Mouse (Mus musculus) midbrain, embryonic 12.5 days (tissue): ENCODE results near the gene Ube2r2. TPM values are rescaled to one million over a fixed set of nuclear protein-coding genes. Genes with fewer than 3 reads are reported as not detected.
A peak's percentile ranks its signal among the peaks of the same experiment; 100 is the strongest.

Source experiments
- ATAC-seq: fragments of 200-750 bp; cut with Nextera tagmentation; 2 replicates; pipeline ENCODE4 v1.8.0; 2017; ENCODE audit warnings: low read depth, moderate TSS enrichment, moderate library complexity; ENCODE audit not compliant: low FRiP score
- H3K27ac ChIP-seq: fragments of 300-500 bp; sonication (generic); replicated peaks from 2 replicates; pipeline ENCODE4 v1.5.1; 2016; ENCODE audit warnings: mild to moderate bottlenecking
- H3K27me3 ChIP-seq: fragments of 300-500 bp; sonication (generic); 2 replicates; pipeline ENCODE4 v1.6.1; 2016; ENCODE audit warnings: mild to moderate bottlenecking
- H3K36me3 ChIP-seq: fragments of 300-500 bp; sonication (generic); 2 replicates; pipeline ENCODE4 v1.6.1; 2016
- H3K4me1 ChIP-seq: fragments of 300-500 bp; sonication (generic); 2 replicates; pipeline ENCODE4 v1.6.1; 2016
- H3K4me2 ChIP-seq: fragments of 300-500 bp; sonication (generic); replicated peaks from 2 replicates; pipeline ENCODE4 v1.6.1; 2016; ENCODE audit warnings: mild to moderate bottlenecking, moderate library complexity
- H3K4me3 ChIP-seq: fragments of 300-500 bp; sonication (generic); 2 replicates; pipeline ENCODE4 v1.5.1; 2016; ENCODE audit warnings: mild to moderate bottlenecking
- H3K9ac ChIP-seq: fragments of 300-500 bp; sonication (generic); replicated peaks from 2 replicates; pipeline ENCODE4 v1.6.1; 2016; ENCODE audit warnings: mild to moderate bottlenecking, moderate library complexity
- H3K9me3 ChIP-seq: fragments of 300-500 bp; sonication (generic); 2 replicates; pipeline ENCODE4 v1.6.1; 2016; ENCODE audit warnings: mild to moderate bottlenecking
- WGBS: fragments of 180-500 bp; shearing (Covaris S2); methylation state at CpG from one replicate; pipeline ENCODE4 v1.1.7; 2016; 5-methylcytosine and 5-hydroxymethylcytosine counted together
- polyA plus RNA-seq: library from polyadenylated mRNA; unstranded; fragments of >200 nt; fragmentation: Nextera tagmentation; extraction: Ambion mirVana; gene quantifications from 2 replicates; pipeline ENCODE4 v1.2.1, GENCODE M21; 2016

The Ube2r2 gene
- 97.7 and 115 TPM in 2 replicates for polyA plus RNA-seq

DNA sequence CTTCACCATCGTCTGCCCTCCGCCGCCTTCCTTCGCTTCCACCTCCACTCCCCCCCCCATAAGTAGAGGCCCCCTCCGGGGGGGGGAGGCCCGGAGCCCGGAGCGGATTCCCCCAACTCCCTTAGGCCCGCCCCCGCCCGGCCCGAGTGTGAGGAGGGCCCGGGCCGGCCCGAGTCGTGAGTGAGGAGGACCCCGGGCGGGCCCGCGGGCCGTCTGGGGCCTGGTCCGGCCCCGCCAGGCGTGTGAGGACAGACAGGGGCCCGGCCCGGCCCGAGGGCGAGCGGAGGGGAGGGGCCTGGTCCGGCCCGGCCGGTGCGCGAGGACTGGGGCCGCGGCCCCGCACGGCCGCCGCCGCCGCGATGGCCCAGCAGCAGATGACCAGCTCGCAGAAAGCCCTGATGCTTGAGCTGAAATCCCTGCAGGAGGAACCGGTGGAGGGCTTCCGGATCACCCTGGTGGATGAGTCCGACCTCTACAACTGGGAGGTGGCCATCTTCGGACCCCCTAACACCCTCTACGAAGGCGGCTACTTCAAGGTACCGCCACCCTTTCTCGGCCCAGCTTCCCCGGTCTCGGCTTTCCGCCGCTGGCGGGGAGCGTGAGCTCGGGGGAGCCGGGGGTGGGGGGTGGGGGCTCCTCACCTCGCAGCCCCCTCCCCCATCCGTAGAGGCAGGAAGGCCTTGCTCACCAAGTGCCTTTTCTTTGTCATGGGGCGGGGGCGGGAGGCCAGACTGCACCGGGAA lies at the start of gene Ube2r2:
Gene Ube2r2, plus strand, starts transcription at position 33 of the 743 bp plus-strand sequence.
- no peaks in the 10 kb centered on the region for H3K9me3 ChIP-seq
- H3K4me2 ChIP-seq: peak within 1 kb of the TSS; percentile 70
- peak within 1 kb of the TSS; percentile 100 for H3K27ac ChIP-seq
- peak within 1 kb of the TSS; percentile 78 for H3K4me3 ChIP-seq
- H3K27me3 ChIP-seq: no peaks in the 10 kb centered on the region
- H3K36me3 ChIP-seq: peaks cover 14% of the 10 kb centered on the region
- peak within 1 kb of the TSS; percentile 99 for H3K9ac ChIP-seq
- WGBS: 0% methylated on average over 44 of the region's 65 CpGs
- peaks cover 6% of the 10 kb centered on the region; the same call in 1 of the 2 replicates for H3K4me1 ChIP-seq
- ATAC-seq: peak; percentile 83

DNA sequence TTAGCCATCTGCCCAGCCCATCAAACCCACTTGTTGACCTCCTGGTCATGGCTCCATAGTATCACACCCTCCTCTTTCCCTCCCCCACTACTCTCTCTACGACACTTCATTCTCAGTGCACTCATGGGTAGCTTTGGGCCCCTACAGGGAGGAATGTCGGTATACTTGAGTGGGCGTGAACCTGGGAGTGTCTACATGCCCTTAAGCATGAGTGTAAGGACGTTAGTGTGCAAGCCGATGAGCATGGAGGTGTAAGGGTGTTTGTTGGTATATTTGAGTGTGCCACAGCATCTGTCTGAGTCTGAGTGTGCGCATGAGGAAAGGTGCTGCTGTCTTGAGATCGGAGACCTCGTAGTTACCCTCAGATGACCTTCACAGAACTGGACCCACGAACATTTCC lies 48.6 kb upstream of the Ube2r2 start:
- H3K9ac ChIP-seq: no peak overlapping the region

DNA sequence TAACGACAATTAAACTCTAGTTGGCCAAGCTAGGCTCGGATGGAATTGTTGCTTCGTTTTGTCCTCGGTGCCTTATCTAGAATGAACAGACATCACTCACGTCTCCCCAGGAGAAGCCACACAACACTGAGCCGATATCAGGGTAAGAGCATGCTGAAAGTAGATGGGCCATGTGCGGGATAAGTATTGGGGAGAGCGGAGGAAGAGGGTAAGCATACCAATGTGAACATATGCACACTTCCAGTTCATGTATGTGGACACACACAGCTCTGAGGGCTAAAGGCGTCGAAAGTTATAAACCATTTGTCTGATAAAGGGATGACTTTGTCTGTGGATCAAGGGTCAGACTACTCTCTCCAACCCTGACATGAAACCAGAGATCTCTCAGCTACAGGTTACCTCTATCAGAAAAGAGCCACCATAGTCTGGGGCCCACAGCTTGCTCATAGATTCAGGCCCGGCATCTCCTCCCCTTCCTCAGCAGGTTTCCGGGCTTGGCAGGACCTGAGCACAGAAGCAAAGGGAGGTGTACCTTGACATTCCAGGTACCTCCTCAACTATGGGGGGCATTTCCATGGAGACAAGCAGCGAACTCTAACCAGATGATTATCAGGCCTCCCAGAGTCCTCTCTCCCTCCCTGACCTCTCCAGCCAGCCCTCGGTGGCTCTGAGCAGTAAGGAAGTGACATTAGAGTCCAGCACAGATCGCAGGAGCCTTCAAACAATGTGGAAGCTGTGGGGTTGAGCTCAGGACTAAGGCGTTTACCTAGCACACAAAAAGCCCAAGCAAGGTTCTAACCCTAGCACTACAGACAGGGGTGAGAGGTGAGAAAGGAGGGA lies 47.9 kb upstream of the Ube2r2 start:
- WGBS: 86% methylated on average over 16 of the region's 16 CpGs
- no peaks in the 10 kb centered on the region for H3K27me3 ChIP-seq
- H3K9me3 ChIP-seq: no peaks in the 10 kb centered on the region
- no peak overlapping the region for H3K4me3 ChIP-seq
- no peak overlapping the region for H3K9ac ChIP-seq
- no peak for ATAC-seq
- H3K4me1 ChIP-seq: no peaks in the 10 kb centered on the region
- no peak overlapping the region for H3K4me2 ChIP-seq
- no peaks in the 10 kb centered on the region for H3K36me3 ChIP-seq
- H3K27ac ChIP-seq: no peak overlapping the region

More for the DNA sequence above, 48.6 kb upstream of the Ube2r2 start:
- H3K27me3 ChIP-seq: no peaks in the 10 kb centered on the region
- no peaks in the 10 kb centered on the region for H3K9me3 ChIP-seq
- no peak overlapping the region for H3K27ac ChIP-seq
- H3K36me3 ChIP-seq: no peaks in the 10 kb centered on the region
- H3K4me2 ChIP-seq: no peak overlapping the region
- ATAC-seq: no peak
- WGBS: 82% methylated on average over 9 of the region's 9 CpGs
- no peaks in the 10 kb centered on the region for H3K4me1 ChIP-seq
- H3K4me3 ChIP-seq: no peak overlapping the region

DNA sequence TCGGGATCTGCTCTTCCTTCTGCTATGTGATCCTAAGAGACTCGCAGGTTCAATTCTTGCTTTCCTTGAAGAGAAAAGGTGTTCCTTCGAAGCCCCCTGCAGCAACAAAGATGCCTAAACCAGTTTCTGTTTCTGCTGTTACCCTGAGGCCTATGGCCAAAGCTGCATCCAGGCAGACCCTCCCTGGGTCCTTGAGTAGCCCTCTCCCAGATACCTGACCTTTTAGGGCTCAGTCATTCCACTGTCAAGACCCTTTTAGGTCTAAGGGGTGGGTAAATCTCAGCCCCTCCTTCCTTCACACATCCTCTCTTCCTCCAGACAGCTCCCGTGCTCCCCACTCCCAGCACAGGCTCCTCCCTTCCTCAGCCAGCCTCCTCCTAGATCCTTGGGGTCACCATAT lies 46.4 kb upstream of the Ube2r2 start:
- no peak overlapping the region for H3K4me2 ChIP-seq
- no peak overlapping the region for H3K4me3 ChIP-seq
- no peaks in the 10 kb centered on the region for H3K9me3 ChIP-seq
- 84% methylated on average over 4 of the region's 4 CpGs for WGBS
- H3K9ac ChIP-seq: no peak overlapping the region
- H3K27ac ChIP-seq: no peak overlapping the region
- no peaks in the 10 kb centered on the region for H3K4me1 ChIP-seq
- H3K27me3 ChIP-seq: no peaks in the 10 kb centered on the region
- H3K36me3 ChIP-seq: no peaks in the 10 kb centered on the region
- no peak for ATAC-seq

DNA sequence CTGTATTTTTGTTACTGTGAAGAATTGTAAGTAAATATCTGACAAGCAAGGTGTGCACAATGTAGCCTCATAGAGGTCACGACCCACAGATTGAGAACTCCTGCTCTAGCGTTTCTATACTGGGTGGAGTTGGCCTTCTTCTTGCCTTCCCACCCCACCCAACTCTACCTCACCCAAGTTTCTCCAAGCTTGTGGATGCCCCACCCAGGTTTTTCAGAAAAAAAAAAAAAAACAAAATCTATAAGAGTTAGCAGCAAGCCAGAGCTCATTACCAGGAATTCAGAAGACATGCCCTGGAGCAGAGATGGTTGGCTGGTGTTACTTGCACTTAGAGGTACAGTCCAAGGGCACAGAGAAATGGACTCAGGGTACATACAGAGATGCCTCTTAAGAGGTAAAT lies 45.8 kb upstream of the Ube2r2 start:
- Histone ChIP-seq H3K27ac (no peak overlapping the region), H3K27me3 (no peaks in the 10 kb centered on the region), H3K9me3 (no peaks in the 10 kb centered on the region), H3K4me2 (no peak overlapping the region), H3K4me3 (no peak overlapping the region), H3K36me3 (no peaks in the 10 kb centered on the region), H3K4me1 (no peaks in the 10 kb centered on the region), H3K9ac (no peak overlapping the region)
- 78% methylated on average over 2 of the region's 2 CpGs for WGBS
- ATAC-seq: no peak

DNA sequence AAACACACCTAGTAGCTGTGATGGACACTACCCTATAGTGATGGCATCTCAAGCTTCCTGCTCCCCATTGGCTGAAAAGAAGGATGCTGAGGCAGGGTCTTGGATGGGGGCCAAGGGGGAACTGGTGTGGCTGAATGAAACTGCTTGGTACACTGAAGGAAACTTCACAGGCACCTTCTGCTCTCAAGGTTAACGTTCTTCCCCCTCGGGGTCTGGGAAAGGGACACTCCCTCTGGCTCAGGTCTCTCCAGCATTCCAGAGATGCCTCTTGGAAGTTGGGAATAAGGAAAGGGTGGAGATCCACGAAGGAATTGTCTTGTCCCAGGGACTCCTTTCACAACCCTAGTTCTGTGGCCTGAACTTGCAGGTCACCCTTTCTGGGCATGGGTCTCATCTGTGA lies 44.2 kb upstream of the Ube2r2 start:
- H3K4me3 ChIP-seq: no peak overlapping the region
- H3K9ac ChIP-seq: no peak overlapping the region
- no peaks in the 10 kb centered on the region for H3K36me3 ChIP-seq
- H3K27me3 ChIP-seq: peaks cover 8% of the 10 kb centered on the region
- no peaks in the 10 kb centered on the region for H3K9me3 ChIP-seq
- no peak overlapping the region for H3K27ac ChIP-seq
- 68% methylated on average over 3 of the region's 3 CpGs for WGBS
- no peaks in the 10 kb centered on the region for H3K4me1 ChIP-seq
- no peak overlapping the region for H3K4me2 ChIP-seq
- ATAC-seq: no peak

DNA sequence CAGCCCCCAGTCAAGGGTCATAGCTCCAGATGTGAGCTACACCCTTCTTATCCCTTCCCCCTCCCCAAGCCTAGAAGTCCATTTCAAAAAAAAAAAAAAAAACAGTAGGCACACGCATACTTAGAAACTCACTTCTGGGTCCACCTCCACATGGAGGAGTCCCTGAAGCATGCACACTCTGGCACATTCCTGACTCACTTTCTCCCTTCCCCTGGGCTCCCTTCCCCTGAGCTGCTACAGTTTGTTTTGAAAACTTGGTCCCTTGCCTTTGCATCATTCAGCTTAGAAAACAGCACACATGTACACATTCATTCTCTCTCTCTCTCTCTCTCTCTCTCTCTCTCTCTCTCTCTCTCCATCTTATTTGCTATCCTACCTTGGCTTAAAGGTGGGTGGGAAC lies 42.6 kb upstream of the Ube2r2 start:
- 73% methylated on average over 1 of the region's 1 CpGs for WGBS
- H3K4me3 ChIP-seq: no peak overlapping the region

DNA sequence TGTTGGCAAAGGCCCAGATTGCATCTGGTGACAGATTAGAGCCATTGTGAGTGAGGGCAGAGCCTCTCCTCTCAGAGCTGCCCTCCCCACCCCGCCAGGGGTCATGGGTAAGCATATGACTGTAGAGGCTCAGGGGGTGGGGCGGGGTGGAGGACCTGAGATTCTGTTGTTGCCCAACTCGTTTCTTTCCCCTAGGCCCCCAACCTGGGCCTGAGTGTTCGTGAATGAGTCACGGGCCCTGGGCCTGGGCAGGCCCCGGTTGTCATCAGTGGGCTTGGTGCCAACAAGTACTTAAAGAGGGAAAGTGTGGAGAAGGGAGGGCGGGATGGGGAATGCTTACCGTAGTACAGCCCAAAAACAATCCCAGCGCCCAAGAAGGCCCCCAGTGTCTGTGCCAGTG lies 41.2 kb upstream of the Ube2r2 start:
- peaks cover 33% of the 10 kb centered on the region for H3K27me3 ChIP-seq
- no peaks in the 10 kb centered on the region for H3K9me3 ChIP-seq
- 74% methylated on average over 9 of the region's 9 CpGs for WGBS

More for the DNA sequence above, 42.6 kb upstream of the Ube2r2 start:
- Histone ChIP-seq H3K27ac (no peak overlapping the region), H3K27me3 (peaks cover 24% of the 10 kb centered on the region), H3K4me2 (no peak overlapping the region), H3K9ac (no peak overlapping the region), H3K36me3 (no peaks in the 10 kb centered on the region), H3K4me1 (peaks cover 5% of the 10 kb centered on the region; the same call in 1 of the 2 replicates), H3K9me3 (no peaks in the 10 kb centered on the region)
- ATAC-seq: no peak

DNA sequence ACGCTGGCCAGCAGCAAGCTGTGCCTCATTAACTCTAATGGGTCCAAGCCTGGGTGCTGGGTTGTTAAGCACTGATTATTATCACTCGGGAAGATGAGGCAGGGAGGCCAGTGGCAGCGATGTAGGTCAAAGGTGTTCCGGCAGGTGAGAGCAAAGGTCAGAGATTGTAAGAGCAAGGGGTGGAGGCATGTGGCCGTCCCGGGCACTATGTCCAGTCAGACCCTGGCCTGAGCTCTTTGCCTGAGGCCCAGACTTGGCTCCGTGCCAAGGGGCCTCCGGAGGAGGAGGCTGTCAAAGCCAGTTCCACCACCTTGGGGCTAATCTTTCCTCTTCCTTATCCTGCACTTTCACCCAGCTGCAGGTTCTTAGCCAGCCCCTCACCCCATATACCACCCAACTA lies 39.4 kb upstream of the Ube2r2 start:
- Histone ChIP-seq H3K4me3 (no peak overlapping the region), H3K9ac (no peak overlapping the region), H3K36me3 (no peaks in the 10 kb centered on the region), H3K4me2 (no peak overlapping the region), H3K4me1 (peaks cover 14% of the 10 kb centered on the region), H3K9me3 (no peaks in the 10 kb centered on the region), H3K27me3 (peaks cover 36% of the 10 kb centered on the region), H3K27ac (no peak overlapping the region)
- no peak for ATAC-seq
- 76% methylated on average over 8 of the region's 8 CpGs for WGBS

More for the DNA sequence above, 41.2 kb upstream of the Ube2r2 start:
- H3K4me3 ChIP-seq: no peak overlapping the region
- H3K27ac ChIP-seq: no peak overlapping the region
- ATAC-seq: no peak
- H3K36me3 ChIP-seq: no peaks in the 10 kb centered on the region
- no peak overlapping the region for H3K9ac ChIP-seq
- H3K4me1 ChIP-seq: peaks cover 14% of the 10 kb centered on the region
- H3K4me2 ChIP-seq: no peak overlapping the region

DNA sequence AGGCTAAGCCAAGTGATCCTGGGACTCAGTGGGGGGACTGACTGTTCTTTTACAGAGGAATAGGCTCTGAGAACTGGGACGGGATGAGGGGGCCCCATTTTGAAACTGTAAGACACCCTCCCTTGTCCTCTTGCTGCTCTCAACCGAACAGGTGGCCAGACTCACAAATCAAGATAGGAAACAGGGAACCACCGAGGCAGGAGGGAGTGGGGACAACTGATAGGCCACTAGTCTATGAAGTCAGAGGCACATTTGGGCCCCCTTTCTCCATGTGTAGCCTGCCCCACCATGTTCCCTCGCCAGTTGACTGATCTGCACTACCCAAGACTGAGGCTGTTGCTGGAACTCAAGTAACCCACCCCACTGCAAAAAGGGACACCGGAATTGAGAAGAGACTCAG lies 38.7 kb upstream of the Ube2r2 start:
- Histone ChIP-seq H3K4me2 (no peak overlapping the region), H3K36me3 (no peaks in the 10 kb centered on the region), H3K9me3 (no peaks in the 10 kb centered on the region), H3K27me3 (peaks cover 36% of the 10 kb centered on the region), H3K9ac (no peak overlapping the region), H3K4me1 (peaks cover 14% of the 10 kb centered on the region), H3K27ac (no peak overlapping the region), H3K4me3 (no peak overlapping the region)
- 71% methylated on average over 5 of the region's 5 CpGs for WGBS
- no peak for ATAC-seq

DNA sequence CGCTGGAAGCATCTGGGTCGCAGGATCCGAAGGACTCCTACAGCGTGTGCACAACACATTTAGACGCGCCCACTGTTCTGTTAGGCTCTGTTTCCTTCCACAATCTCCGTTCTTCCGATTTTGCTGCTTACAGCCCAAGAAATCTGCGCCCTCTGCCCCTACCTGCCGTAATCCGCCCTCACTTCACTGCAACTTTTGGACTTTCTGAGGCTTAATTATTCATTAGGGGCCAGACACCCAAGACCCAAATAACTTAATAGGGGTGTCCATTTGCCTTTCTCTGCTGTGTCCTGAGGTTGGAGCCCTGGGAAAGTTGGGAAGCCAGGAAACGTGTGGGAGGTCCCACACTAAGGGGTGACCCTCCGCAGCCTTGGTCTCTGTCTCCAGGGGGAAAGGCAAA lies 38.2 kb upstream of the Ube2r2 start:
- H3K27me3 ChIP-seq: peaks cover 36% of the 10 kb centered on the region
- WGBS: 44% methylated on average over 13 of the region's 13 CpGs
- H3K4me1 ChIP-seq: peaks cover 14% of the 10 kb centered on the region
- peak overlapping the region; percentile 90 for H3K4me2 ChIP-seq
- no peaks in the 10 kb centered on the region for H3K36me3 ChIP-seq
- no peaks in the 10 kb centered on the region for H3K9me3 ChIP-seq
- no peak overlapping the region for H3K27ac ChIP-seq
- ATAC-seq: no peak
- no peak overlapping the region for H3K4me3 ChIP-seq
- no peak overlapping the region for H3K9ac ChIP-seq

DNA sequence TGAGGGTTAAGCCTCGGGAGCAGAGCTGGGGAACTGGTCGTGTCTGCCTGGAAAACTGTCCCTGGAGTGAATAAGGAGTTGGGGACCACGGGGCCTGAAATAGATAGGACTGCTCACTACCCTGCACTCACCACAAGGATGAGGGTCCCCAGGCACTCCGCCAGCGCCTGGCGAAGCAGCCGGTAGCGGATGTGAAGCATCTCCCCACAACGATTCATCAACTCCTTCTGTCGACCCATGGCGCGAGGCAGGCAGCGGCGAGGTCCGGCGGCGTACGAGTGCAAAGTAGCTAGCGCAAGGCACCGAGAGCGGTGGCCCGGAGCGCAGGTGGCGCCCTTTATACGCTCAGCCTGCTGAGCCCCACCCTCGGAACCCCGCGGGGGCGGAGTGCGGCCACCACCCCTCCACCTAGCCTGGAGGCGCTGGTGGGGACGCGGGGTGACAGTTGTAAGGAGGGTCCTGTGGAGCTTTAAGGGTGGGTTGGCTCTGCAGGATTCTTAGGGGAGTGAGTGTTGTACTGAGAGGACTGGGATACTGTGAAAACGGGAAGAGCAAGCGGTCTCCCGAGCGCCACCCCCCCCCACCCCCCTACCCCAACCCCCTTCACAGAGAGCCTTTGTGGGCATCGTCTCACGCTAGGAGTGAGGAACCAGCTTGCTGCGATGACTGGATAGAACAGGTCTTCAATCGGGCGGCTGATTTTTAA lies 37.5 kb upstream of the Ube2r2 start, which contains the start of gene Aqp3:
Gene Aqp3, minus strand, starts transcription at position 313 of the 706 bp plus-strand sequence.
- Histone ChIP-seq H3K36me3 (no peaks in the 10 kb centered on the region), H3K4me3 (peak within 1 kb of the TSS; percentile 41), H3K4me2 (peak within 1 kb of the TSS; percentile 90), H3K27ac (no peak within 1 kb of the TSS), H3K9me3 (no peaks in the 10 kb centered on the region), H3K4me1 (peaks cover 14% of the 10 kb centered on the region), H3K27me3 (peaks cover 36% of the 10 kb centered on the region), H3K9ac (peak within 1 kb of the TSS; percentile 46)
- WGBS: 1% methylated on average over 42 of the region's 42 CpGs
- ATAC-seq: peak; percentile 57
